Mouse (Mus musculus): ENCODE results near the gene Sept5. TPM values are rescaled to one million over a fixed set of nuclear protein-coding genes. Genes with fewer than 3 reads are reported as not detected.

Gene Sept5
- polyA plus RNA-seq, 1 experiment from 2014 or later, result 32.2 TPM

DNA sequence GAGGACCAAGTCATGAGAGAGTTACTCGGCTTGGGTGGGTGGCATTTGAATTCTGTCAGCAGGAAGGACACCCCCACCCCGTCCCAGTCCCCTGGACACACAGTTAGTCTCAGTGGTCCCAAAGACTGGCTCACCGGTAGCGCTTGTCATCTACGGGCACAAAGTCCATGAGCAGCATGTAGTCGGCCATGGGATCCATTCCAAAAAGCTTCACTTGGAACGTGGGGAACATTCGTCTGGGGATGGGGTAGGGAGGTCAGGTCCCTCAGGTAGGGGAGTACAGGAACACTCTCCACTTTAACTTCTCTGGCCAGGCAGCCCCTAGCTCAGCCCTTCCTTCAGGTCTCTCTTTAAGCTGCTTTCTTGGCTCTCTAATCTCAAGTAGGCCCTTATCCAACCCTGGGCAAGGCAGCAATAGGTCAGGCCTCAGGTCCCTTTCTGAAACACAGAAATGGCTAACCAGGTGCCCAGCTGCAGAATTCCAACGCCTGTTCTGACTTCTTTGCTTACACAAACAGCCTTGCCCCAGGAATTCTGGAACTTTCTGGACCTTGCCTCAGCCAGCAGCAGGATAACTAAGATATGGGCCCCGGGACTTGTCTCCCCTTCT, 44.7 kb downstream of the Sept5 start:
- DNase-seq (ENCODE audit: low spot score), result peak; percentile 42
- Histone ChIP-seq H3K4me1 (peaks cover 69% of the 10 kb centered on the region), H3K27me3 (replicated peaks; ENCODE audit: low read depth, poor library complexity, severe bottlenecking) (peaks cover 100% of the 10 kb centered on the region), H3K36me3 (replicated peaks) (no peaks in the 10 kb centered on the region), H3K9me3 (no peaks in the 10 kb centered on the region), H3K27ac (replicated peaks) (no peak overlapping the region), H3K4me3 (peak overlapping the region; percentile 61)
- WGBS, result 10% methylated on average over 10 of the region's 10 CpGs

DNA sequence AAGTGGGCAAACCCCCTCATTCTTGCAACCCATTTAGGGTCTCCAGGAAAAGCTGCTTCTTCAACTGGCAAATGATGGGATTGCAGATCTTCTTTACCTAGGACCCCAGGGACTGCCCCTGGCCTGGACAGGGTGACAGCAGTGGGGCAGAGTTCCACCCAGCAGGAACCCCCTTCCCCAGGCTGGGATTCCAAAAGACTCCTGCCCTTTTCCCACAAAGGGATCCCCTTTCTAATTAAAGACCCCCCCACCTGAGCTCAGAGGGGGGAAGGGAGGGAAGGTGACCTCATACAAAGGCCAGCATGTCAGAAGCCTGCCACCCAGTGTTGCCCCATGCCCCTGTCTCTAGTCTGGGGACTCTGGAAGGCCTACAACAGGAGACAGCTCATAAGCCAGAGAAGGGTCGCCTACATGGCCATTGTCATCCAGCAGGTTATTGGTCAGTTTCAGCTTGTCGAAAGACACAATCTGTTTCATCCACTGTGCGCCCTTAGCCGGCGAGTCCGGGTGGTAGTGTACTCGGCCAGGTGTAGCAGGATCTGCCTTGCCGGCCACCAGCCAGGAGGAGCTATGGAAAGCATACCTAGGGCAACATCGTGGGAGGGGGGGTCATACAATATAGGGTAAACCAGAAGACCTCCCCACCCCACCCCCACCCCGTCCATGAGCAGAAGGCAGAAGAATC, 45.9 kb downstream of the Sept5 start:
- Histone ChIP-seq H3K9me3 (no peaks in the 10 kb centered on the region), H3K4me3 (peak overlapping the region; percentile 61), H3K36me3 (replicated peaks) (no peaks in the 10 kb centered on the region), H3K27me3 (replicated peaks; ENCODE audit: low read depth, poor library complexity, severe bottlenecking) (peaks cover 98% of the 10 kb centered on the region), H3K27ac (replicated peaks) (no peak overlapping the region), H3K4me1 (peaks cover 59% of the 10 kb centered on the region)
- 7% methylated on average over 10 of the region's 10 CpGs for WGBS
- peak; percentile 39 for DNase-seq (ENCODE audit: low spot score)

DNA sequence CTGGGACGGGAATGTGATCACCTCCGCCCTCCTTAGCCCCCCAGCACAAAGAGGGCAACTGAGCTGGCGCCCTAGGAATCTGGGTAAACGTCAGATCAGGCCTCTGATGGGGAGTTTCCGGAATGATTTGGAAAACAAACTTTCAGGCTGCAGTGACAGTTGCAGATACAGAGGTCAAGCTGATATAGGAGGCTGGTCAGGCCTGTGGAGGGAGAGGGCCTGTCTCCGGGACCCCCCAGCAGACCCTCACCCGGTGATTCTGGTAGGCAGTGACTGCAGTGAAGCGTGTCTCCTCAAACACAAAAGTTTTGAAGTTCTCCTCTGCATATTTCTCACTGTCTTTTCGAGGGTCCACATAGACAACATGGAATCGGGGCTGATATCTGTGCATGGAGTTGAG, 46.6 kb downstream of the Sept5 start:
- Histone ChIP-seq H3K4me1 (peaks cover 57% of the 10 kb centered on the region), H3K27me3 (replicated peaks; ENCODE audit: low read depth, poor library complexity, severe bottlenecking) (peaks cover 98% of the 10 kb centered on the region), H3K4me3 (peak overlapping the region; percentile 50), H3K36me3 (replicated peaks) (no peaks in the 10 kb centered on the region), H3K9me3 (no peaks in the 10 kb centered on the region), H3K27ac (replicated peaks) (no peak overlapping the region)
- WGBS, result 6% methylated on average over 10 of the region's 10 CpGs
- no peak for DNase-seq (ENCODE audit: low spot score)

DNA sequence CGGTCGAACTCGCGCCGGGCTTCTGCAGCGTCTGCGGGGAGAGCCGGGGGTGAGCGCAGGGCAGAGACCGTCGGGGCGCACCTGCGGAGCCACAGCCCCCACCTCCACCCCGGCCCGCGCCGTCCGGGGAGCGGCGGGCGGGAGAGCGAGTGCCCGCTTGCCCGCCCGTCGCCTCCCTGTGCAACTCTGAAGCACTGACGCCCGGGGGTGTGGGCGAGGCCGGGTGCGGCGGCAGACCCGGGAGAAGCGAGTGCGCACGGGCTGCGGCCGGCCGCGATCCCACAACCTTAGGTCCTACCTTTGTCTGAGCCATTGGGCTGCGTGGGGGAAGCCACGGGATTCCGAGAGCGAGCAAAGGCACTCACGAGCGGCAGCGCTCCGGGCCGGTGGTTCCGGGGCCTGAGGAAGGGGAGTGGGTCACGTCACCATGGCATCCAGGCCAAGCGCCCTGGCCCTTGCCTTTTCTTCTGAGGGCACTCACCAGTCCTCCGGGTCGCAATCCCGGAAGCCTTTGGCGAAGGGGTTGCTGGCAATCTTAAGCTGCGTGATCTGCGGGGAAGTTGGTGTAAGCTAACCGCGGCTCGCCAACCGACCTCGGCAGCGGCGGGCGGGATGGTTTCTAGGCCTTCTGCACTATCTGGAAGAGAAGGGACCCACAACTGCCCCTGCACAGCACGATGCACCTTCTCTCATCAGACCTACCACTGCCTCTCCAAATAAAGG, 47.2 kb downstream of the Sept5 start:
- Histone ChIP-seq H3K9me3 (no peaks in the 10 kb centered on the region), H3K27ac (replicated peaks) (peak overlapping the region; percentile 67), H3K27me3 (replicated peaks; ENCODE audit: low read depth, poor library complexity, severe bottlenecking) (peaks cover 98% of the 10 kb centered on the region), H3K4me3 (peak overlapping the region; percentile 50), H3K4me1 (peaks cover 57% of the 10 kb centered on the region), H3K36me3 (replicated peaks) (no peaks in the 10 kb centered on the region)
- peak; percentile 59 for DNase-seq (ENCODE audit: low spot score)
- under 1% methylated on average over 67 of the region's 67 CpGs for WGBS

DNA sequence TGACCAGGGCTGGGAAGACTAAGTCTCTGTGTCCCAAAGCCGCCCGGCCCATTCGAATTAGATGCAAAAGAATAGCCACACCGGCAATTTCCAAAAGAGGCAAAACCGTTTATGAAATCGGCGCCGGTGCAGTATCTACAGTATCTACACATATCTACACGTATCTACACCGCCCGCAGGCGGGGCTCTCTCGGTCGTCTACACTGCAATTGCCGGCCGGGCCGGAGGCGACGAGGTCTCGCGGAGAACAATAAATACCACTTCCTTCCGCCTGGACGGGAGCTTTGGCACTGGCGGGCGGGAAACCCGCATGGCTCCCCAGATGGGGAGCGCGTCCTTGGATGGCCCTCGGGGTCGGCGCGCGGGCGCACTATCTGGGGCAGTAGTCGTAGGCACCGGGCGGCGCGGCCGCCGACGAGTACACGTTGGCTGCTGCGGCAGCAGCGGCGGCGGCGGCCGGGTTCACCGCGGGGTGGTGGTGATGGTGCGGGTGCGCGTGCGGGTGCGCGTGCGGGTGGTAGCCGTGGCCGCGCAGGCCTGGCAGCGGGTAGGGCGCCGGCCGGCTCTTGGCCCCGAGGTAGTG, 48.0 kb downstream of the Sept5 start:
- H3K9me3 ChIP-seq, result no peaks in the 10 kb centered on the region
- peak; percentile 60 for DNase-seq (ENCODE audit: low spot score)

GRCm38 (mm10) chr16:18581050-18581622, 48.6 kb downstream of the Sept5 start:
- Histone ChIP-seq H3K4me1 (peaks cover 49% of the 10 kb centered on the region), H3K4me3 (peak overlapping the region; percentile 50), H3K36me3 (replicated peaks) (no peaks in the 10 kb centered on the region), H3K9me3 (no peaks in the 10 kb centered on the region), H3K27ac (replicated peaks) (0 out of 2 replicates have a peak overlapping the region, but pooled peaks have one; percentile 3), H3K27me3 (replicated peaks; ENCODE audit: low read depth, poor library complexity, severe bottlenecking) (peaks cover 92% of the 10 kb centered on the region)
- DNase-seq (ENCODE audit: low spot score), result peak; percentile 51
- 3% methylated on average over 21 of the region's 21 CpGs for WGBS

More for the DNA sequence above, 48.0 kb downstream of the Sept5 start:
- under 1% methylated on average over 66 of the region's 66 CpGs for WGBS
- H3K4me1 ChIP-seq, result peaks cover 54% of the 10 kb centered on the region
- H3K27me3 ChIP-seq (replicated peaks; ENCODE audit: low read depth, poor library complexity, severe bottlenecking), result peaks cover 96% of the 10 kb centered on the region
- H3K36me3 ChIP-seq (replicated peaks), result no peaks in the 10 kb centered on the region
- H3K27ac ChIP-seq (replicated peaks), result peak overlapping the region; percentile 67
- peak overlapping the region; percentile 50 for H3K4me3 ChIP-seq

GRCm38 (mm10) chr16:18580389-18580788, 49.4 kb downstream of the Sept5 start:
- WGBS, result 6% methylated on average over 2 of the region's 2 CpGs
- Histone ChIP-seq H3K9me3 (no peaks in the 10 kb centered on the region), H3K36me3 (replicated peaks) (no peaks in the 10 kb centered on the region), H3K4me3 (no peak overlapping the region), H3K27me3 (replicated peaks; ENCODE audit: low read depth, poor library complexity, severe bottlenecking) (peaks cover 84% of the 10 kb centered on the region), H3K4me1 (peaks cover 42% of the 10 kb centered on the region), H3K27ac (replicated peaks) (no peak overlapping the region)
- peak; percentile 35 for DNase-seq (ENCODE audit: low spot score)

- 13% methylated on average over 5 of the region's 5 CpGs for WGBS
- DNase-seq (ENCODE audit: low spot score), result no peak
- H3K36me3 ChIP-seq (replicated peaks), result no peaks in the 10 kb centered on the region
- peaks cover 64% of the 10 kb centered on the region for H3K27me3 ChIP-seq (replicated peaks; ENCODE audit: low read depth, poor library complexity, severe bottlenecking)
- no peak overlapping the region for H3K4me3 ChIP-seq
- no peak overlapping the region; the same call in 1 of the 2 replicates for H3K27ac ChIP-seq (replicated peaks)
- H3K9me3 ChIP-seq, result no peaks in the 10 kb centered on the region
- peaks cover 32% of the 10 kb centered on the region for H3K4me1 ChIP-seq
Observed at GRCm38 (mm10) chr16:18577599-18578160, 52.1 kb downstream of the Sept5 start.

GRCm38 (mm10) chr16:18577071-18577470, 52.7 kb downstream of the Sept5 start:
- Histone ChIP-seq H3K4me1 (peaks cover 26% of the 10 kb centered on the region), H3K9me3 (no peaks in the 10 kb centered on the region; the same call in 1 of the 2 replicates), H3K36me3 (replicated peaks) (no peaks in the 10 kb centered on the region), H3K27ac (replicated peaks) (0 out of 2 replicates have a peak overlapping the region, but pooled peaks have one; percentile 32), H3K4me3 (no peak overlapping the region), H3K27me3 (replicated peaks; ENCODE audit: low read depth, poor library complexity, severe bottlenecking) (peaks cover 57% of the 10 kb centered on the region)
- DNase-seq (ENCODE audit: low spot score), result no peak
- 42% methylated on average over 3 of the region's 3 CpGs for WGBS

DNA sequence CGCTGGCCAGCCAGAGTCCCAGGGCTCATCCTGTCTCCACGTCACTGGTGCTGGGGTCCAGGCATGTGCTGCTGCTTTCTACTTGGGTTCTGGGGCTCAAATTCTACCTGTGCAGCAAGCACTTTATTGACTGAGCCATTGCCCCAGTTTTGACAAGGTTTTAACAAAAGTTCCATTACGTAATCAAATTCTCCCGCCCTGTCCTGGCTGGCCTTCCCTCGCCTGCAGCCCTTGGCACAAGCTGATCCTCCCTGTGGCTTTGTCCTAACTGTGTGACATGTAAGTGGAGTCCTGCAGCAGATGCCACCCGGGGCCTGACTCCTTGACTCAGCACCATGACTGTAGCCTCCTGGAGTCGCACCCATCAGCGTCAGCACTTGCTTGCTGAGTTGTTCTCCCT, 55.6 kb downstream of the Sept5 start:
- peak; percentile 7 for DNase-seq (ENCODE audit: low spot score)
- H3K4me3 ChIP-seq, result no peak overlapping the region
- no peaks in the 10 kb centered on the region for H3K36me3 ChIP-seq (replicated peaks)
- H3K9me3 ChIP-seq, result no peaks in the 10 kb centered on the region; the same call in 1 of the 2 replicates
- 71% methylated on average over 8 of the region's 8 CpGs for WGBS
- H3K4me1 ChIP-seq, result peaks cover 13% of the 10 kb centered on the region
- no peak overlapping the region for H3K27ac ChIP-seq (replicated peaks)
- H3K27me3 ChIP-seq (replicated peaks; ENCODE audit: low read depth, poor library complexity, severe bottlenecking), result peaks cover 29% of the 10 kb centered on the region
